Mouse (Mus musculus): ENCODE measurements at regions not wholly inside any gene's neighbourhood (a gene's known extent, or its start where the extent isn't known, plus 50 kb on each side); places are given as distances from the start of the nearest gene placed in this dataset.

DNA sequence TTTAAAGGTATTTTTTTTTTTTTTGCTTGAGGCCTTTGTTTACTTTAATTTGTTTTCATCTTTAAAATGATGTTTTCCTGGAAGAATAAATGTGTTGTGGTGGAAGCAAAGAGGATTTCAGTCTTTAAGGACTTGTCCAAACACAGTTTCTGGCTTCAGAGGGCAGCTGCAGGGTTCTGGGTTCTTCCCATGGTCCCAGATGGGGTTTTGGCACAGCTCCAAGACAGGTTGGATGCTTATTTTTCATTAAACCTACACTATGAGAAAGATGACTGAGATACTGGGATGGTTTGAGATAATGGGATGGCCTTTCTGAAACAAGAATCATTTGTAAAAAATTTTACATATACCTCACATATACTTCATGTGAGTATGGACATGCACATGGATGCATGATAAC, 234.7 kb upstream of the Sphkap start:
- TF ChIP-seq CTCF (IDR thresholded peaks at IDR 0.05; ENCODE audit: low read depth) (no peak), EP300 (IDR thresholded peaks at IDR 0.05; ENCODE audit: low read depth) (no peak)

All from heart, postnatal 0 days (tissue).